Mouse (Mus musculus): ENCODE measurements around the gene Hacd4. TPM values are rescaled to one million over a fixed set of nuclear protein-coding genes. Genes with fewer than 3 reads are reported as not detected.
"Not testable (repeated sequence)": the region's sequence is repeated elsewhere in the genome, so short reads cannot be mapped to it uniquely, and the experiment has no call there.

Gene Hacd4
- polyA plus RNA-seq, 1 experiment: 10.8 TPM

GRCm38 (mm10) chr4:88400302-88400991 is 38.3 kb downstream of the Hacd4 start:
- Histone ChIP-seq H3K4me1 (ENCODE audit: control insufficient read depth, insufficient read depth, low read length) (no peaks in the 10 kb centered on the region), H3K27ac (ENCODE audit: control insufficient read depth, insufficient read depth, low read depth, low read length, poor library complexity) (no peak overlapping the region), H3K4me3 (replicated peaks; ENCODE audit: control insufficient read depth, low read depth, low read length) (no peak overlapping the region)
- WGBS: 78% methylated on average over 9 of the region's 9 CpGs
- no peak for TF ChIP-seq CTCF (IDR thresholded peaks at IDR 0.05; ENCODE audit: control insufficient read depth, insufficient read depth, low read length)
- TF ChIP-seq POLR2A (IDR thresholded peaks at IDR 0.05; ENCODE audit: borderline replicate concordance, control insufficient read depth, low read depth, low read length): no peak

GRCm38 (mm10) chr4:88396995-88397521 is 41.7 kb downstream of the Hacd4 start:
- no peak overlapping the region for H3K27ac ChIP-seq (ENCODE audit: control insufficient read depth, insufficient read depth, low read depth, low read length, poor library complexity)
- 78% methylated on average over 6 of the region's 6 CpGs for WGBS

GRCm38 (mm10) chr4:88395717-88396116 is 43.0 kb downstream of the Hacd4 start:
- TF ChIP-seq POLR2A (IDR thresholded peaks at IDR 0.05; ENCODE audit: borderline replicate concordance, control insufficient read depth, low read depth, low read length) (no peak), CTCF (IDR thresholded peaks at IDR 0.05; ENCODE audit: control insufficient read depth, insufficient read depth, low read length) (no peak)

More at GRCm38 (mm10) chr4:88396995-88397521, 41.7 kb downstream of the Hacd4 start:
- Histone ChIP-seq H3K4me3 (replicated peaks; ENCODE audit: control insufficient read depth, low read depth, low read length) (no peak overlapping the region), H3K4me1 (ENCODE audit: control insufficient read depth, insufficient read depth, low read length) (no peaks in the 10 kb centered on the region)
- TF ChIP-seq POLR2A (IDR thresholded peaks at IDR 0.05; ENCODE audit: borderline replicate concordance, control insufficient read depth, low read depth, low read length): no peak
- TF ChIP-seq CTCF (IDR thresholded peaks at IDR 0.05; ENCODE audit: control insufficient read depth, insufficient read depth, low read length): no peak

GRCm38 (mm10) chr4:88390596-88390995 is 48.1 kb downstream of the Hacd4 start:
- not testable (repeated sequence) for H3K4me3 ChIP-seq (replicated peaks; ENCODE audit: control insufficient read depth, low read depth, low read length); H3K27ac ChIP-seq (ENCODE audit: control insufficient read depth, insufficient read depth, low read depth, low read length, poor library complexity); H3K4me1 ChIP-seq (ENCODE audit: control insufficient read depth, insufficient read depth, low read length)
- 64% methylated on average over 1 of the region's 1 CpGs for WGBS

More at GRCm38 (mm10) chr4:88395717-88396116, 43.0 kb downstream of the Hacd4 start:
- Histone ChIP-seq H3K27ac (ENCODE audit: control insufficient read depth, insufficient read depth, low read depth, low read length, poor library complexity) (no peak overlapping the region), H3K4me1 (ENCODE audit: control insufficient read depth, insufficient read depth, low read length) (no peaks in the 10 kb centered on the region), H3K4me3 (replicated peaks; ENCODE audit: control insufficient read depth, low read depth, low read length) (no peak overlapping the region)
- WGBS: 8% methylated on average over 3 of the region's 3 CpGs

GRCm38 (mm10) chr4:88390036-88390435 is 48.7 kb downstream of the Hacd4 start:
- WGBS: 45% methylated on average over 1 of the region's 1 CpGs

GRCm38 (mm10) chr4:88372293-88373224 is 66.2 kb downstream of the Hacd4 start:
- WGBS: 84% methylated on average over 18 of the region's 18 CpGs
- no peaks in the 10 kb centered on the region for H3K4me1 ChIP-seq (ENCODE audit: control insufficient read depth, insufficient read depth, low read length)
- no peak overlapping the region for H3K27ac ChIP-seq (ENCODE audit: control insufficient read depth, insufficient read depth, low read depth, low read length, poor library complexity)
- H3K4me3 ChIP-seq (replicated peaks; ENCODE audit: control insufficient read depth, low read depth, low read length): no peak overlapping the region
- TF ChIP-seq CTCF (IDR thresholded peaks at IDR 0.05; ENCODE audit: control insufficient read depth, insufficient read depth, low read length): no peak
- no peak for TF ChIP-seq POLR2A (IDR thresholded peaks at IDR 0.05; ENCODE audit: borderline replicate concordance, control insufficient read depth, low read depth, low read length)

More at GRCm38 (mm10) chr4:88390036-88390435, 48.7 kb downstream of the Hacd4 start:
- no peak overlapping the region for H3K27ac ChIP-seq (ENCODE audit: control insufficient read depth, insufficient read depth, low read depth, low read length, poor library complexity)
- no peaks in the 10 kb centered on the region for H3K4me1 ChIP-seq (ENCODE audit: control insufficient read depth, insufficient read depth, low read length)
- no peak for TF ChIP-seq POLR2A (IDR thresholded peaks at IDR 0.05; ENCODE audit: borderline replicate concordance, control insufficient read depth, low read depth, low read length)
- TF ChIP-seq CTCF (IDR thresholded peaks at IDR 0.05; ENCODE audit: control insufficient read depth, insufficient read depth, low read length): no peak
- H3K4me3 ChIP-seq (replicated peaks; ENCODE audit: control insufficient read depth, low read depth, low read length): no peak overlapping the region

- WGBS: 89% methylated on average over 8 of the region's 8 CpGs
These were observed 67.9 kb downstream of the Hacd4 start for GRCm38 (mm10) chr4:88370819-88371218.

GRCm38 (mm10) chr4:88369951-88370350 is 68.8 kb downstream of the Hacd4 start:
- Histone ChIP-seq H3K4me3 (replicated peaks; ENCODE audit: control insufficient read depth, low read depth, low read length) (no peak overlapping the region), H3K27ac (ENCODE audit: control insufficient read depth, insufficient read depth, low read depth, low read length, poor library complexity) (no peak overlapping the region), H3K4me1 (ENCODE audit: control insufficient read depth, insufficient read depth, low read length) (no peaks in the 10 kb centered on the region)
- WGBS: 88% methylated on average over 6 of the region's 6 CpGs
- TF ChIP-seq POLR2A (IDR thresholded peaks at IDR 0.05; ENCODE audit: borderline replicate concordance, control insufficient read depth, low read depth, low read length): no peak
- no peak for TF ChIP-seq CTCF (IDR thresholded peaks at IDR 0.05; ENCODE audit: control insufficient read depth, insufficient read depth, low read length)

More at GRCm38 (mm10) chr4:88370819-88371218, 67.9 kb downstream of the Hacd4 start:
- Histone ChIP-seq H3K27ac (ENCODE audit: control insufficient read depth, insufficient read depth, low read depth, low read length, poor library complexity) (no peak overlapping the region), H3K4me1 (ENCODE audit: control insufficient read depth, insufficient read depth, low read length) (no peaks in the 10 kb centered on the region), H3K4me3 (replicated peaks; ENCODE audit: control insufficient read depth, low read depth, low read length) (no peak overlapping the region)
- TF ChIP-seq CTCF (IDR thresholded peaks at IDR 0.05; ENCODE audit: control insufficient read depth, insufficient read depth, low read length) (no peak), POLR2A (IDR thresholded peaks at IDR 0.05; ENCODE audit: borderline replicate concordance, control insufficient read depth, low read depth, low read length) (no peak)
